Mouse (Mus musculus) myocyte (in vitro differentiated cells): ENCODE measurements around the gene Srcap. TPM values are rescaled to one million over a fixed set of nuclear protein-coding genes. Genes with fewer than 3 reads are reported as not detected.

ENCODE experiments used
- H3K27me3 ChIP-seq: one replicate; pipeline ENCODE4 v1.6.1; 2011; ENCODE audit not compliant: control insufficient read depth, insufficient read depth, insufficient read length
- H3K36me3 ChIP-seq: one replicate; pipeline ENCODE4 v1.6.1; 2011; ENCODE audit not compliant: control insufficient read depth, insufficient read depth
- H3K4me2 ChIP-seq: one replicate; pipeline ENCODE4 v1.6.1; 2011; ENCODE audit warnings: low read depth, control low read depth
- H3K4me3 ChIP-seq: one replicate; pipeline ENCODE4 v1.5.1; 2011; ENCODE audit warnings: mild to moderate bottlenecking, control low read depth, moderate library complexity
- H3K79me2 ChIP-seq: one replicate; pipeline ENCODE4 v1.6.1; 2011; ENCODE audit not compliant: control insufficient read depth, insufficient read depth
- H3ac ChIP-seq: one replicate; pipeline ENCODE4 v1.6.1; 2011; ENCODE audit not compliant: control insufficient read depth, insufficient read length
- CEBPB ChIP-seq: IDR thresholded peaks from 2 replicates; pipeline ENCODE4 v1.6.1; 2011; ENCODE audit warnings: mild to moderate bottlenecking, moderate library complexity; ENCODE audit not compliant: poor library complexity, insufficient read depth, severe bottlenecking
- E2F4 ChIP-seq: IDR thresholded peaks from one replicate; pipeline ENCODE4 v1.6.1; 2011; ENCODE audit warnings: mild to moderate bottlenecking, control low read depth, moderate library complexity; ENCODE audit not compliant: insufficient read depth
- MAX ChIP-seq: IDR thresholded peaks from one replicate; pipeline ENCODE4 v1.6.1; 2011; ENCODE audit warnings: low read depth, mild to moderate bottlenecking, control low read depth
- MYOD1 ChIP-seq, 3 experiments: IDR thresholded peaks; one replicate each; pipeline ENCODE4 v1.6.1; 2011; ENCODE audit warnings: control low read depth in 2 of 3, low read depth in 2 of 3, mild to moderate bottlenecking in 2 of 3, moderate library complexity in 1 of 3; ENCODE audit not compliant: insufficient read length in 2 of 3, control insufficient read depth in 1 of 3
- MYOG ChIP-seq, 3 experiments: IDR thresholded peaks; one replicate each; pipeline ENCODE4 v1.6.1; 2011; ENCODE audit warnings: control low read depth in 2 of 3, low read depth in 2 of 3, mild to moderate bottlenecking in 2 of 3; ENCODE audit not compliant: insufficient read length in 2 of 3, control insufficient read depth in 1 of 3, insufficient read depth in 1 of 3
- POLR2A ChIP-seq: IDR thresholded peaks from one replicate; pipeline ENCODE4 v1.6.1; 2011; ENCODE audit warnings: low read depth, mild to moderate bottlenecking, control low read depth, moderate library complexity; ENCODE audit not compliant: insufficient read length
- POLR2AphosphoS2 ChIP-seq: IDR thresholded peaks from one replicate; pipeline ENCODE4 v1.6.1; 2011; ENCODE audit warnings: low read depth, control low read depth; ENCODE audit not compliant: insufficient read length
- REST ChIP-seq: IDR thresholded peaks from one replicate; pipeline ENCODE4 v1.6.1; 2011; ENCODE audit warnings: mild to moderate bottlenecking, control low read depth, moderate library complexity; ENCODE audit not compliant: insufficient read depth, insufficient read length
- SRF ChIP-seq: IDR thresholded peaks from one replicate; pipeline ENCODE4 v1.6.1; 2011; ENCODE audit warnings: low read depth; ENCODE audit not compliant: control insufficient read depth, insufficient read length
- TCF12 ChIP-seq: IDR thresholded peaks from one replicate; pipeline ENCODE4 v1.6.1; 2011; ENCODE audit warnings: mild to moderate bottlenecking, control low read depth; ENCODE audit not compliant: poor library complexity, insufficient read depth, severe bottlenecking
- TCF3 ChIP-seq: IDR thresholded peaks from one replicate; pipeline ENCODE4 v1.6.1; 2011; ENCODE audit warnings: low read depth, control low read depth; ENCODE audit not compliant: insufficient read length
- USF1 ChIP-seq: IDR thresholded peaks from one replicate; pipeline ENCODE4 v1.6.1; 2011; ENCODE audit warnings: low read depth, mild to moderate bottlenecking, control low read depth, moderate library complexity
- polyA plus RNA-seq: library from polyadenylated mRNA; unstranded; fragments of >200 nt; fragmentation: generic; extraction: Trizol; gene quantifications from one replicate; pipeline ENCODE4 v1.2.1, GENCODE M21; 2012; ENCODE audit warnings: missing spikeins

Srcap gene
- polyA plus RNA-seq, 1 experiment: 18.1 TPM

DNA sequence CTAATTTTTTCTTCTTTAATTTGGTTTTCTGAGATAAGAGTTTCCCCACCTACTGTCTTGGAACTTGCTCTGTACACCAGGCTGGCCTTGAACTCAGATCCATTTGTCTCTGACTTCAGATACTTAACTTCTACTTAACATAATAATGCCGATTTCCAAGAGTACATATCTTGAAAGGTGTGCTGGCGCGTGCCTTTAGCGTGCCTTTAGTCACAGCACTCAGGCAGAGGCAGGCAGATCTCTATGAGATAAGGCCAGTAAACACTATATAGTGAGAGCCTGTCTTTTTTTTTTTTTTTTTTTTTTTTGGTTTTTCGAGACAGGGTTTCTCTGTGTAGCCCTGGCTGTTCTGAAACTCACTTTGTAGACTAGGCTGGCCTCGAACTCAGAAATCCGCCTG lies 4.6 kb downstream of the Srcap start:
- Histone ChIP-seq H3K79me2 (peaks cover 45% of the 10 kb centered on the region), H3K36me3 (peaks cover 23% of the 10 kb centered on the region), H3K4me2 (no peak overlapping the region), H3K27me3 (no peaks in the 10 kb centered on the region), H3ac (no peak overlapping the region), H3K4me3 (no peak overlapping the region)
- TF ChIP-seq MAX (no peak), TCF12 (no peak), E2F4 (no peak), MYOD1 (IDR thresholded peaks at IDR 0.05; ENCODE audit: control insufficient read depth in 1 of 3, insufficient read length in 2 of 3, low read depth in 2 of 3) (no peak), POLR2AphosphoS2 (no peak), SRF (no peak), CEBPB (no peak), POLR2A (no peak), TCF3 (no peak), REST (no peak), MYOG (IDR thresholded peaks at IDR 0.05; ENCODE audit: control insufficient read depth in 1 of 3, insufficient read depth in 1 of 3, insufficient read length in 2 of 3, low read depth in 2 of 3) (no peak), USF1 (no peak)

GRCm38 (mm10) chr7:127519284-127519683 lies 7.5 kb downstream of the Srcap start, which contains the start of gene Gm42715:
Gm42715 (plus strand) TSS chr7:127519584.
- Histone ChIP-seq H3K4me3 (no peak within 1 kb of the TSS), H3K36me3 (peaks cover 46% of the 10 kb centered on the region), H3K4me2 (no peak within 1 kb of the TSS), H3K79me2 (peaks cover 38% of the 10 kb centered on the region), H3ac (no peak within 1 kb of the TSS), H3K27me3 (no peaks in the 10 kb centered on the region)
- TF ChIP-seq SRF (no peak), POLR2AphosphoS2 (no peak), MYOD1 (IDR thresholded peaks at IDR 0.05; ENCODE audit: control insufficient read depth in 1 of 3, insufficient read length in 2 of 3, low read depth in 2 of 3) (no peak), TCF12 (no peak), E2F4 (no peak), MAX (no peak), POLR2A (no peak), REST (no peak), TCF3 (no peak), CEBPB (no peak), USF1 (no peak), MYOG (IDR thresholded peaks at IDR 0.05; ENCODE audit: control insufficient read depth in 1 of 3, insufficient read depth in 1 of 3, insufficient read length in 2 of 3, low read depth in 2 of 3) (no peak)

- no peak overlapping the region for H3K4me3 ChIP-seq
- TF ChIP-seq POLR2AphosphoS2 (no peak), REST (no peak), SRF (no peak), MAX (no peak), TCF3 (no peak), MYOG (IDR thresholded peaks at IDR 0.05; ENCODE audit: control insufficient read depth in 1 of 3, insufficient read depth in 1 of 3, insufficient read length in 2 of 3, low read depth in 2 of 3) (no peak), USF1 (no peak), E2F4 (no peak), MYOD1 (IDR thresholded peaks at IDR 0.05; ENCODE audit: control insufficient read depth in 1 of 3, insufficient read length in 2 of 3, low read depth in 2 of 3) (no peak), POLR2A (no peak), CEBPB (no peak)
- H3K79me2 ChIP-seq: peaks cover 27% of the 10 kb centered on the region
- H3K27me3 ChIP-seq: no peaks in the 10 kb centered on the region
- H3K36me3 ChIP-seq: peaks cover 68% of the 10 kb centered on the region
- H3ac ChIP-seq: no peak overlapping the region
- no peak overlapping the region for H3K4me2 ChIP-seq
These were observed 29.9 kb downstream of the Srcap start for GRCm38 (mm10) chr7:127541671-127542070.

- TF ChIP-seq POLR2A (no peak), TCF12 (no peak), SRF (no peak), MAX (no peak), TCF3 (no peak), MYOG (IDR thresholded peaks at IDR 0.05; ENCODE audit: control insufficient read depth in 1 of 3, insufficient read depth in 1 of 3, insufficient read length in 2 of 3, low read depth in 2 of 3) (no peak)
- Histone ChIP-seq H3ac (no peak overlapping the region), H3K4me2 (no peak overlapping the region), H3K4me3 (no peak overlapping the region), H3K79me2 (peaks cover 29% of the 10 kb centered on the region), H3K27me3 (no peaks in the 10 kb centered on the region), H3K36me3 (peaks cover 53% of the 10 kb centered on the region)
These were observed 37.5 kb downstream of the Srcap start for GRCm38 (mm10) chr7:127549116-127549835.

- Histone ChIP-seq H3K4me3 (no peak overlapping the region), H3K79me2 (peaks cover 14% of the 10 kb centered on the region), H3ac (no peak overlapping the region), H3K4me2 (no peak overlapping the region), H3K36me3 (peaks cover 62% of the 10 kb centered on the region), H3K27me3 (no peaks in the 10 kb centered on the region)
- TF ChIP-seq MAX: no peak
- no peak for TF ChIP-seq REST
These were observed 39.8 kb downstream of the Srcap start for GRCm38 (mm10) chr7:127551558-127551957.
